Mouse (Mus musculus) brain, embryonic 18.5 days (tissue): ENCODE data around the gene Trpc7.
A peak's percentile ranks its signal among the peaks of the same experiment; 100 is the strongest.

Experiments used
- DNase-seq: peaks from one replicate; pipeline ENCODE4 v3.0.0-alpha.2; 2012; ENCODE audit warnings: low read depth, low spot score

Trpc7 gene

GRCm38 (mm10) chr13:56790683-56791082 lies 105.1 kb downstream of the Trpc7 start:
- DNase-seq, result no peak

DNA sequence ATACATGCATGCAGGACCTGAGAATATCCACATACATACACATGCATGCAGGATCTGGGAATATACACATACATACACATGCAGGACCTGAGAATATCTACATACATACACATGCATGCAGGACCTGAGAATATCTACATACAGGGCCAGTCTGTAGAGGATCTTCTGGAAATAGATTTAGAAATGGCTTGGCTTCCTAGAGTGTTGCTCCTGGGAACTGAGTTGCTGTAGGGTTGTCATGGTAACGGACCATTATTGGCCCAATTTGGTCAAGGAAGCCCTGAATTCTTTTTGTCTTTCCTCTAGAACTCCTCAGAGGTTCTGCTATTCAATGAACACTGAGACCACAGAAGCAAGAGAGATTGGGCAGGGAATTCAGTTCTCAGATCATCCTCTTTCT lies 113.2 kb downstream of the Trpc7 start:
- DNase-seq, result no peak

DNA sequence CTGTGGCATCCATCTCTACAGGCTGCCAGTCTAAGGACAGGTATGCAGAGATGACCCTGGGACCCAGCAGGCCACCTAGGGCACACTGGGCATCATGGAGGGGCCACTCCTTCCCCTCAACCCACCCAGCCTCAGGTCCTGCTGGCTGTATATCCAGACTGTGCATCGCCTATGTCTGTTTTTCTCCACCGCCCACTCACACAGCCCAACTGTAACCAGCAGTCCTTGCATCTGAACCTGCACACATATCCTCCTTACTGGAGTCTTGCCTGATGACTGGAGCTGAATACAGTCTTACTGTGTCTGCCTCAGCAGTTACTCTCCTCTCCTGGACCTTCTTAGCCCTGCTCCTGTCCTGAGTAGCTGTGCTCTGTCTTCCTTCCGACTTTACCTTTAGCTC lies 114.1 kb downstream of the Trpc7 start:
- no peak for DNase-seq

DNA sequence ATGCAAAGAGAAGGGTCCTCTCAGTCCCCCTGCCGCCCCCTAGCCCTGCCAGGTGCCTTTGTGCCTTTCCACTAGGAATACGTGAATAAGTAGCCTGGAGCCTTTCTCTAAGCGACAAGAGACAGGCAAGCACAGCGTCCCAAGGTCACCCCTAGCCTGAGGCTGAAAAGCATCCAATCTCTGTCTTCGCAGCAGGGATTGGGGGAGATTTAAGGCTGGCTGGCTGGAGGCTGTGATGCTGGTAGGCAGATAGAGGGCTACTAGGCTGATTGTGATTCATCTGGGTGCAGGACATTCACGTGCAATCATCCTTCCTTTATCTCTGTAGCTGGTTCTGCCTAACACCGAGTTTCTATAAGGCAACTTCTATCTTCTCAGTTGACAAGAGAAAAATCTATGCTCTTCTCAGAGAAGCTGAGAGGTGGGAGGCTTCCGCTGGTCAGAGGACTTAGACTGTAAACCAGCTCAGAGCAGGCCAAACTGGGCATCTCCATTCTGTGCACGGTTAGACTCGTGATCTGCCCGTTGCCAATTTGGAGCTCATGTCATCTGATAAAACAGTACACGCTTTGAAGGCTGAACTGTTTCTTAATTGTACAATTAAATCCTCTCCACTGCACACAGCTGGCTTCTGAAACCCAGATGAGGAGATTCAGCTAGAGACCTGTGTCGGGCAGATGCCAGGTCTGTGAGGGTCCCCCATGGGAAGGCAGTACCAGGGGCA lies 114.9 kb downstream of the Trpc7 start:
- no peak for DNase-seq

GRCm38 (mm10) chr13:56774304-56774703 lies 121.5 kb downstream of the Trpc7 start:
- DNase-seq, result peak; percentile 64

GRCm38 (mm10) chr13:56773262-56773870 lies 122.4 kb downstream of the Trpc7 start:
- DNase-seq, result no peak

GRCm38 (mm10) chr13:56772592-56772991 lies 123.2 kb downstream of the Trpc7 start:
- DNase-seq, result no peak

DNA sequence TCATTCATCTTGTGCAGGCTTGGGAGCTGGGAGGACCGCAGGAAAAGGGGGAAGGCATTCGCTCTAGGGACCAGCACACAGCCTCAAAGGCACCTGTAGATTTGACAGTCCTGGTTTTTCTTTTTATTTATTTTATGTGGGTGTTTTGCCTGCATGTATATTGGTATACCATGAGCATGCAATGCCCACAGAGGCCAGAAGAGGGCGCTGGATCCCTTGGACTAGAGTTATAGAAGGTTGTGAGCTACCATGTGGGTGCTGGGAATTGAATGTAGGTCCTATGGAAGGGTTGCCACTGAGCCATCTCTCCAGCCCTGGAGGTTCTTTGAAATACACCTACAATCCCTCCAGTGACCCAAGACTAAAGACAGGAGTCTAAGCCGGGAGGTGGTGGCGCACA lies 125.0 kb downstream of the Trpc7 start:
- DNase-seq, result no peak

DNA sequence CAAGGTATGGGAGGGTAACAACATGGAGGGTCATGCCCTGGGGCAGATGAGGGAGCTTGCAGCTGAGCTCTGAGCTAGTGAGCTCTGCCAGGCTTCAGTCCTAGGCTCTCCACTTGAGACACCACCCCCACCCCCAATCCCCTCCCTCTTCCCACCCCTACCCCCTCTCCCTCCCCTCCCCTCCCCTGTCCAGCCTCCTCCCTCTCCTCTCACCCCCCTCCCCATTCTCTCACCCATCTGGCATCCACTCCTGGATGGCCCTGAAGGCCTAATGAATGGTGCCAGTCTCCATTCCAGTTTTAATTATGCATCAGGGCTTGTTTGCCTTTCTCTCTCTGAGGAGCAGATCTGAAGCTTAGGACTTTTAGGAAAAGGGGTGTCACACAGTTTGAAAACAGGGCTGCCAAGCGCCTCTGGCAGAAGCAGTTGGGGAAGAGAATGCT lies 125.6 kb downstream of the Trpc7 start:
- no peak for DNase-seq

GRCm38 (mm10) chr13:56769431-56769830 lies 126.4 kb downstream of the Trpc7 start:
- no peak for DNase-seq

DNA sequence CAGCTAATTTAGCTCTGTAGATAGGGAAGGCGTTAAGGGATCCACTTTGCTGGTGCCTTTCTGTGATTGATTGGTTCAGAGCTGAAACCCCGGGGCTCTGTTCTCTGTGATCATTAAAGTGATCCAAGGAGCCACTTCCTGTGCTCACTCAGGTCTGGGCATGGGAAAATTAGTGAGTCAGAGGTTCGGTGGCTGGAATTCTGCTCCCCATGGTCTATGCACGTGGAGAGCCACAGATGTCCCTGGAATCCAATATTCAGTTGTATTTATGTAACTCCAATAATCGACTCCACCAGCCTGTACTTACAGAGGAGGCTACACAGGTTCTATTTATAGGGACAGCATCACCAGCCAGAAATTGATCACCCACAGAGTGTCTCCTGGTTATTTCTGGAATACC lies 129.6 kb downstream of the Trpc7 start:
- DNase-seq, result no peak

DNA sequence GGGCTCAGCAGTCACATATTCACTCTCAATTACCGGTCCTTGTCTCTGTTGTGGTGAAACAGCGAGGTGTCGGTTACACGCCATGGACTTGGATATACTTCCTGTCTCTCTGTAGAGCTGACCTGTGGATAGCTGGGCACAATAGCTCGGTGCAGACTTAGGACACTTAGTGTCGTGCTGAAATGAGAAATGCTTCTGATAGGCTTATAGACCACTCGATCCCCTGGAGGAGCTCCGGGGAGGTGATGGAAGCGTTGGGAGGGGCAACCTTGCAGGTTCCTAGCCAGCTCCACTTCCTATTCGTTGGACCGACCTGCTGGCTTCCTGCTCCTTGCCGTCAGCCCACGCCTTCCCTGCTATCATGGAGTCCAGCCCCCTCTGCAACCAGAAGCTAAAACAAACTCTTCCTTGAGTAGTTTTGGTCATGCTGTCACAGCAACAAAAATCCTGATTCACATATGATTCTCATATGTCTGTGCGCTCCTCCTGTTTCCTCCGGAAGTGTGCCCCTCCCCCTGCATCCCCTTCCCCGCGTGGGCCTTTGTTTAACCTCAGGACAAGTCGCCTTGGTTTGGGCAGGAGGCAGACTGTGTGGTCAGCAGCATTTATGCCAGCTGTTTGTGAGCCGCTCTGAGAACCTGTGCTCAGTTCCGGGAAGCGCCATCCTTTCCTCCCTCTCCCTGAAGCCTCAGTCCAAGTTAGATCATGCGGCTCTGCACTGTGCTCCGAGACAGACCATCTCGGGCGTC lies 130.3 kb downstream of the Trpc7 start:
- DNase-seq, result no peak

DNA sequence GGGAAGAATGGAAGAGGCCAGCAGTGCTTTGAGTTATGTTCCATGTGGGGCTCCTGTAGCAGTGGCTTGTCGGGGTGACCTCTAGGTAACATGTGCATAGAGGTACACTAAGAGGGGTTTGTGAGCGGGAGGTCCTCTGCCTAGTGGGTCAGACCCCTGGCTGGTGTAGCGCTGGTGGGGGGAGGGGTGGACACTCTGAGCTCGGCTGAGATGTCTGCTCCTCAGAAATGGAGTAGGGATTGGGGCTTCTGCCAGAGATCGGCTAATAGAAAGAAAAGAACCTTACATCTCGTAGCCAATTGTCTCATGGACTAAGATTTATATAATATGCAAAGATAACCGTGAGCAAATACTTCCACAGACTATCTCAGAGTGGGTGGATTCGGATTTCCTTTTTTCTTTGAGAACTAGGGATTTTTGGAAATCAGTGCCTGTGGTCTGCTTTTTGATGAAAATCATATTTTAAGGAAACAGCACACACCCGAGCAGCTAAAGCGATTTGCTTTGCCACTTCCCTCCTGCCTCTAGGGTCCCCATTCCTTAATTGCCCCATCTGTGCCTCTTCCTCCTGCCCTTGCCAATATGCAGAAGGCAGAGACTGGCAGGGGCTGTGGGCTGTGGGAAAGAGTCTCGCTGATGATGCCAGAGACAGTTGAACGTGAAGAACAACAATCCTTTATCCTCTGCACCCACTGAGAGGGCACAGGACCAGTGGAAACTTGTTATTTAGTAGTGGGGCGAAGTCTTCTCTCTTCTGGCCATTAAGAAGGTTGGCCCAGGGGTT lies 133.2 kb downstream of the Trpc7 start:
- no peak for DNase-seq

- no peak for DNase-seq
Observed at GRCm38 (mm10) chr13:56758492-56758891, 137.3 kb downstream of the Trpc7 start.

GRCm38 (mm10) chr13:56757201-56757600 lies 138.6 kb downstream of the Trpc7 start:
- DNase-seq, result no peak

DNA sequence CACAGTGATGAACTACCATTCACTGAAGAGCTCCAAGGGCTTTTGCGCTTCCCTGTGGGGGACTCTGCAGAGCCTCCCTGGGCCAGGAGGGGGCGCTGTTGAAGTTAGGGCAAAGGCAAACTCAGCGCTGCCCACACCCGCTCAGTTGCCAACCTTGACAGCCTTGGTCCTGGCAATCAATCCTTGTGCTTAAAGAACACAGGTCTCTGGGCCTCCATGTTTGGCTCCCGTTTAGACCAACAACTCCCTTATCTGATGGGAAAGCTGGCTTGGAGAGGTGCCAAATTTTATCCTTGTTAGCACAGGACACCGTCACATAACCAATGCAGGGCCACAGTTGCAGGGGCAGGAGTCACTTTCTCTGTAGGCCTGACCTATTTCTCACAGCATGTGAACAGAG lies 139.9 kb downstream of the Trpc7 start:
- DNase-seq, result no peak

GRCm38 (mm10) chr13:56753192-56753951 lies 142.4 kb downstream of the Trpc7 start, which contains the start of gene Gm45623:
Gene Gm45623, minus strand, starts transcription at chr13:56753827.
- DNase-seq, result no peak

- DNase-seq, result no peak
Observed at GRCm38 (mm10) chr13:56752474-56753191, 143.2 kb downstream of the Trpc7 start.

DNA sequence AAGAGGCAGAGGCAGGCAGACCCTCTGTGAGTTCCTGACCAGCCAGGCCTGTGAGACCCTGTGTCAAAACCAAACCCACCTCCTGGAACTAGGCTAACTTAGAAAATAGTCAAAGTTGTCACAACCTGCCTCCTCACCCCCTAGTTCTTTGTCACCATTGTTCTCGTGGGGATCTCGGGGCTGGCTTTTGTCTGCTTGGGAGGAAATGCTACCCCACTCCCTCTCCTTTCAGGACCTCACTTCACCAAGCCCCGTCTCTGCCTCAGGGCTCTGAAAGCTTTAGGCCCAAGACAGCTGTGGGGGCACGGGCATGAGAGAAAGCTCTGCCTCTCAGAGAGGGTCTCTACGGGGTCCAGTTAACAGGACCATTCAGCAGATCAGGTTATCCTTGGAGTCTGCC lies 144.0 kb downstream of the Trpc7 start:
- DNase-seq, result no peak

GRCm38 (mm10) chr13:56749377-56749776 lies 146.4 kb downstream of the Trpc7 start:
- no peak for DNase-seq
